Mouse (Mus musculus) gastrocnemius, adult 2 months (tissue): ENCODE data around the gene Gm43302. TPM values are rescaled to one million over a fixed set of nuclear protein-coding genes. Genes with fewer than 3 reads are reported as not detected.
"Not testable (repeated sequence)": the region's sequence is repeated elsewhere in the genome, so short reads cannot be mapped to it uniquely, and the experiment has no call there.

Source experiments
- DNase-seq: peaks from one replicate; pipeline ENCODE4 v3.0.0; 2022
- H3K27ac ChIP-seq: fragments of 200-600 bp; 2 replicates; pipeline ENCODE4 v1.8.1; 2022; ENCODE audit warnings: mild to moderate bottlenecking
- H3K4me3 ChIP-seq: fragments of 200-600 bp; 2 replicates; pipeline ENCODE4 v1.8.1; 2022; ENCODE audit warnings: mild to moderate bottlenecking, moderate library complexity
- CTCF ChIP-seq: fragments of 200-600 bp; IDR thresholded peaks from 2 replicates; pipeline ENCODE4 v1.8.1; 2022; ENCODE audit warnings: antibody characterized with exemption, mild to moderate bottlenecking, moderate library complexity
- intact Hi-C: fragments of 180-260 bp; cut with DNase I; formaldehyde crosslinking; loops from one replicate; pipeline ENCODE4 v1.15.1; 2025
- total RNA-seq, 2 experiments: library from RNA; stranded (reverse); gene quantifications; 2 replicates each; pipeline ENCODE4 v1.2.3; 2021

Gene Gm43302
- total RNA-seq, 2 experiments from 2014 or later, result 0.08 to 0.89 TPM

DNA sequence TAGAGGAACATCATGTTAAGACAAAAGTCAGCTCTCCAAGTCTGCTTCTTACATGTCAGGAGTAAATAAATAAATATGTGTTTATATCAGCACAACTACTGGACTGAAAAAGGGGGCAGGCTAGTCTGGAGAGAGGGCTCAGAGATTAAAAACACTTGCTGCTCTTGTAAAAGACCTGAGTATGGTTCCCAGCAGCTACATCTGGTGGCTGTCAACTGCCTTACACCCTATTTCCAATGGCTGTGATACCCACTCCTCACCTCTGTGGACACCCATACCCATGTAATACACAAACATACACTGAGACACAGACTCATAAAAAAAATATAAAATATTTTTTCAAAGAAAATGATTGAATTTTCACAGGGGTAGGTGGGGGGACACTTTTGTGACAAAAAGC lies 41.0 kb downstream of the Gm43302 start:
- no peak overlapping the region for H3K27ac ChIP-seq
- H3K4me3 ChIP-seq, result no peak overlapping the region
- TF ChIP-seq CTCF, result no peak; the same call in 1 of the 2 replicates
- no peak for DNase-seq
- intact Hi-C loops, result no loop called here

DNA sequence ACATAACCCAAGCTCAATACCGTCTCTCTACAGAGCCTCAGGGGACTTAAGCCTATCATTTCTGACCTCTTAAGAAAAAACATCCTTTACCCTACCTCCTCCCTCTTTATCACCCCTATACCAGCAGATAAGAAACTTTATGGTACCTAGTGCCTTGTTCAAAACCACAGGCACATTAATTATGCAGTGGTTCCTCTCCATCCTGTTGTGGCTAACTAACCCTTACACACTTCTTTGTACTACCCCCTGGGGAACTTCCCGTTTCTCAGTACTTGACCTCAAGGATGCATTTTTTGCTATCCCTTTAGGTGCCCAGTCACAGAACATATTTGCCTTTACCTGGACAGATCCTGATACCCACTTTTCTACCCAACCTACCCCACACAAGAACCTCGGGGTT lies 48.8 kb downstream of the Gm43302 start:
- intact Hi-C loops, H3K4me3 ChIP-seq, H3K27ac ChIP-seq, DNase-seq: not testable (repeated sequence)

DNA sequence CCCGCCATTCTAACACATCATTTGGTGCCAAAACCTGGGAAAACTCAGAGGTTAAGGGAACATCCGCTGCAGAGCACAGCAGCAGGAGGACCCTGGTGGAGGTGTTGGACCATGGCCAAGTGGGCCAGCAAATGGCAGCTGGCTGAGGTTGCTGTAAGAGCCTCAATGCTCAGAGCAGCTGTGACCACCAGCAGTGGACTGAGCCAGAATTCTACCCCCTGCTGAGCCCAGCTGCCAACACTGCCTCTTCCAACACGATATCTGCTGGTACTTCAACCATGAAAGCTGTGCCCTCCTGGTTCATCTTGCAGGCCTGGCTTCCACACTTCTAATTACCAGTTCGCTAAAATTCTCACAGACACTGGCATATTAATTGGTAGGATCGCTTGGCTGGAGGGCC lies 52.5 kb downstream of the Gm43302 start:
- intact Hi-C loops, H3K27ac ChIP-seq, DNase-seq, H3K4me3 ChIP-seq: not testable (repeated sequence)

DNA sequence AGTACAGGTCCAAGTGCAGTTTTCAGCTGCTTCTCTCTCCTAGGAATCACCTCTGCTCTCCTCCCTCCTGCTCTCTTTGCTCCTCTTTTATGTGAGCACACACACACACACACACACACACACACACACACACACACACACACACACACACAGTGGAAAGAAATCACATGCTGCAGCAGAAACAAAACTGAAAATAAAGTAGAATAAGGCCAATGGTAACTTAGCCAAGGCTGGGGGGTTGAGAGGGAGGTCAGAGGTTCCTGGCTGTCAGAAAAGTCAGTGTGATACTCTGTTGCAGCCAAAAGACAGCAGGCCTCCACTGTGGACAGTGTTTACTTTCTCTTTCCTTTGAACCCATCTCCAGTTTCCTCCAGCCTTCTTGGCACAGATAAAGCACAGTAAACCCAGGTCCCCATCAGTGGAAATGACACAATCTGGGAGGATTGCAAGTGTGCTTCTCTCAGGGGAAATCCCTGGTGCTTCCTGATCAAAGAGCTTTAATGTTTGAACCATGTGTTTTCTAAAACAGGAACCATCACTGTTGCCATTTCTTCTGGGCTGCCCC lies 53.9 kb downstream of the Gm43302 start, which contains the start of gene Gbp10:
TSS of gene Gbp10 (minus strand) at position 51 of the 565 bp plus-strand sequence.
- H3K27ac ChIP-seq, H3K4me3 ChIP-seq, intact Hi-C loops: not testable (repeated sequence)
- peak; percentile 17 for DNase-seq

DNA sequence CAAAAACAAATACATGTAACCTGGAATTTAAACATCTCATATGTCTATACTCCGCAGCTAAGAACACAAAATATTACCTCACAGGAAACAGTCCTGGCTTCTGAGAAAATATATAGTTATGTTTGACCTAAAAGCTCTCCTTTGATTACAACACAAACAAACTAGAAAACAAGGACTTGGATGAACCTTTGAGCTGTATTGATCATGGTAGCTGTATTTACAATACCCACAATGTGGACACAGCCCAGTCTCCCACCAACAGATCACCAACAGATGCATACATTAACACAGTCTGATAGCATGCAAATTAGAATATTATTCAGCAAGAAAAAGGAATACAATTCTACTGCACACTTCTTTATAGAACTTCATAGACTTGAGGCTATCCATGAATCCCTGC lies 55.1 kb downstream of the Gm43302 start:
- DNase-seq, H3K4me3 ChIP-seq, H3K27ac ChIP-seq, intact Hi-C loops: not testable (repeated sequence)

DNA sequence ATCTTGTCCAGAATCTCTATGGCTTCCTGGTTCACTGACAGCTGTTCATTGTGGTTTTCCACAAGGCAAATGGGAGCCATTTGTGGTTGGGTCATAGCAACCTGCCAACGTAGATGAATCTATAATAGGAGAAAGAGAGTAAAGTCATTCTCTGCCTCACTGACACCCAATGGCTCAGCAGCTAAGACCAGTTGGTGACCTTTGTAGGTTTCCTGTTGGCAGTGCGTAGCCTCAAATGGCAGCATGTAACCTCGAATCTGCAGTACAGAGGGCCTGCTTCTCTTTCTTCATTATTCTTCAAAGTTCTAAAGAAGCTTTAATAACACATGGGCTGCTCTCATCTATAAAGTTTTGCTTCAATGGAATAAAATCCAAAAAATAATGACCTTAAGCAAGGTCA lies 57.5 kb downstream of the Gm43302 start:
- DNase-seq, H3K4me3 ChIP-seq, H3K27ac ChIP-seq, intact Hi-C loops: not testable (repeated sequence)

DNA sequence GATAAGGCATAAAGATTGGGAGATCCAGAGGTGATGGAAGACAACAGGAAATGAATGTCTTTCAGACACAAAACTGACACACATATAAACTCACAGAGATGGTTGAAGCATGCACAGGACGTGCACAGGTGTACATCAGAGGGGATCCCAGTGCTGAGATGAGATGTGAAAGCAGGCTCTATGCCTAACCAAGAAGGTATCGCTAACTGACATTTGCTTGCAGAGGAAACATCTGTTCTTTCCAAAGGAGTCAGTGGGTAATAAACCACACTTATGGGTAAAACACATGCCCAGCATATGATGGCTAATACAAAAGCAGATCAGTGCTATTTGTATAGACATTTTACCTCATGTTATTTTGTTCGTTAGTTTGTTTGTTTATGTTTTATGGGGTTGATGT lies 84.5 kb downstream of the Gm43302 start:
- H3K4me3 ChIP-seq, intact Hi-C loops, H3K27ac ChIP-seq, DNase-seq: not testable (repeated sequence)

DNA sequence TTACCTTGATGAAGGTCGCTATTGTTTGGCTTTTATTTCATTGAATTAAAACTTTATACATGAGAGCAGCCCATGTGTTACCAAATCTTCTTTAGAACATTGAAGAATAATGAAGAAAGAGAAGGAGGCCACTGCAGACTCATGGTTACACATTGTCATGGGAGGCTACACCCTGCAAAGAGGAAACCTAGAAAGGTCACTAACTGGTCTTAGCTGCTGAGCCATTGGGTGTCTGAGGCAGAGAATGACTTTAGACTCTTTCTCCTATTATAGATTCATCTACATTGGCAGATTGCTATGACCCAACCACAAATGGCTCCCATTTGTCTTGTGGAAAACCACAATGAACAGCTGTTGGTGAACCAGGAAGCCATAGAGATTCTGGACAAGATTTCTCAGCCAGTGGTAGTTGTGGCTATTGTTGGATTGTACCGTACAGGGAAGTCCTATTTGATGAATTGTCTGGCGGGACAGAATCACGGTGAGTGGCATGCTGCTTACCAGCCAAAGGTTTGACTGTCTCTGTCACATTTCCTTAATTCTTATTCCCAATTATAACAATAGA lies 92.6 kb downstream of the Gm43302 start:
- intact Hi-C loops, DNase-seq: not testable (repeated sequence)

DNA sequence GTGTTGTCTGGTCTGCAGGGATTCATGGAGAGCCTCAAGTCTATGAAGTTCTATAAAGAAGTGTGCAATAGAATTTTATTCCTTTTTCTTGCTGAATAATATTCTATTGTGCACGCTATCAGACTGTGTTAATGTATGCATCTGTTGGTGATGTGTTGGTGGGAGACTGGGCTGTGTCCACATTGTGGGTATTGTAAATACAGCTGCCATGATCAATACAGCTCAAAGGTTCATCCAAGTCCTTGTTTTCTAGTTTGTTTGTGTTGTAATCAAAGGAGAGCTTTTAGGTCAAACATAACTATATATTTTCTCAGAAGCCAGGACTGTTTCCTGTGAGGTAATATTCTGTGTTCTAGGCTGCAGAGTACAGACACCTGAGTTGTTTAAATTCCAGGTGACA lies 94.3 kb downstream of the Gm43302 start:
- H3K27ac ChIP-seq, H3K4me3 ChIP-seq, intact Hi-C loops, DNase-seq: not testable (repeated sequence)

More for the DNA sequence above, 92.6 kb downstream of the Gm43302 start:
- not testable (repeated sequence) for H3K27ac ChIP-seq, H3K4me3 ChIP-seq

DNA sequence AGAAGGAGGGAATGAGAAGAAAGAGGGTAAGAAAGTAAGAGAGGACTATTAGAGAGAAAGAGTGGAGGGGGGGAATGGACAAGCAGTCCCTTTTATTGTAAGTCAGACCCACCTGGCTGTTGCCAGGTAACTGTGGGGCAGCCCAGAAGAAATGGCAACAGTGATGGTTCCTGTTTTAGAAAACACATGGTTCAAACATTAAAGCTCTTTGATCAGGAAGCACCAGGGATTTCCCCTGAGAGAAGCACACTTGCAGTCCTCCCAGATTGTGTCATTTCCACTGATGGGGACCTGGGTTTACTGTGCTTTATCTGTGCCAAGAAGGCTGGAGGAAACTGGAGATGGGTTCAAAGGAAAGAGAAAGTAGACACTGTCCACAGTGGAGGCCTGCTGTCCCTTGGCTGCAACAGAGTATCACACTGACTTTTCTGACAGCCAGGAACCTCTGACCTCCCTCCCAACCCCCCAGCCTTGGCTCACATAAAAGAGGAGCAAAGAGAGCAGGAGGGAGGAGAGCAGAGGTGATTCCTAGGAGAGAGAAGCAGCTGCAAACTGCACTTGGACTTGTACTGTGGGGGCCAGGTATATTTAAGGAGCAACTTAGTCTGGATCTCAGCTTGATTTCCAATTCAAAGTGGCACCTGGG lies 95.5 kb downstream of the Gm43302 start:
- intact Hi-C loops, H3K4me3 ChIP-seq: not testable (repeated sequence)
- DNase-seq, result peak; percentile 43
- peak overlapping the region; percentile 24; the same call in 1 of the 2 replicates for H3K27ac ChIP-seq

DNA sequence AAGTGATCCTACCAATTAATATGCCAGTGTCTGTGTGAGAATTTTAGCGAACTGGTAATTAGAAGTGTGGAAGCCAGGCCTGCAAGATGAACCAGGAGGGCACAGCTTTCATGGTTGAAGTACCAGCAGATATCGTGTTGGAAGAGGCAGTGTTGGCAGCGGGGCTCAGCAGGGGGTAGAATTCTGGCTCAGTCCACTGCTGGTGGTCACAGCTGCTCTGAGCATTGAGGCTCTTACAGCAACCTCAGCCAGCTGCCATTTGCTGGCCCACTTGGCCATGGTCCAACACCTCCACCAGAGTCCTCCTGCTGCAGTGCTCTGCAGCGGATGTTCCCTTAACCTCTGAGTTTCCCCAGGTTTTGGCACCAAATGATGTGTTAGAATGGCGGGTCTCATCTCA lies 97.2 kb downstream of the Gm43302 start:
- H3K4me3 ChIP-seq, H3K27ac ChIP-seq, DNase-seq, intact Hi-C loops: not testable (repeated sequence)

DNA sequence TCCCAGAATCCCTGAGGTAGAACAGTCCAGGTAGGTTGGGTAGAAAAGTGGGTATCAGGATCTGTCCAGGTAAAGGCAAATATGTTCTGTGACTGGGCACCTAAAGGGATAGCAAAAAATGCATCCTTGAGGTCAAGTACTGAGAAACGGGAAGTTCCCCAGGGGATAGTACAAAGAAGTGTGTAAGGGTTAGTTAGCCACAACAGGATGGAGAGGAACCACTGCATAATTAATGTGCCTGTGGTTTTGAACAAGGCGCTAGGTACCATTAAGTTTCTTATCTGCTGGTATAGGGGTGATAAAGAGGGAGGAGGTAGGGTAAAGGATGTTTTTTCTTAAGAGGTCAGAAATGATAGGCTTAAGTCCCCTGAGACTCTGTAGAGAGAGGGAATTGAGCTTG lies 101.0 kb downstream of the Gm43302 start:
- H3K4me3 ChIP-seq, H3K27ac ChIP-seq, DNase-seq, intact Hi-C loops: not testable (repeated sequence)

DNA sequence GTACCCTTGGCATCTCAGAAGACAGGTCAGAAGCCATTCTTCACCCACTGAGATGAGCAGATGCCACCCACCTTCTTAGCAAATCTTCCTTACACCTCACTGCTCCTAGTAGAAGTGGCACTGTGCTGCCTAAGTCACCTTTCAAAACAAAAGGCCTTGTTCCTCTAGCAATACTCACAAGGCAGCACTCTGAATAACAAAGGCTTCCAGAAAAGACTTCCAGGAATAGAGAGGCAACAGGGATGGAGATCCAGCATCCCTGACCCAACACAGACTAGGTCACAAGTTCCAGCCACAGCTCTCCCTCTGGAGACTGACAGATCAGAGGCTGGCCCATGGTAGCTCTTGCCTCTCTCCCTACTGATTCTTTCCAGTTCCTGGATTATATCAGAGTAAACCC lies 112.0 kb downstream of the Gm43302 start:
- intact Hi-C loops, result no loop called here
- TF ChIP-seq CTCF, result no peak
- Histone ChIP-seq H3K4me3 (no peak overlapping the region), H3K27ac (no peak overlapping the region)
- DNase-seq, result no peak

Other genes with a start within 250 kb of the Gm43302 start
- gene Gbp9, start 154.2 kb downstream of the Gm43302 start, total RNA-seq, result 1 to 10 TPM; 2.4 to 2.8 TPM
- gene Gbp8, start 154.2 kb downstream of the Gm43302 start, total RNA-seq, result not detected
- gene Gbp4, start 154.1 kb downstream of the Gm43302 start, total RNA-seq, result 1 to 10 TPM; 1.2 to 2.7 TPM
- 1 to 10 TPM in 1 of 2 experiments, under 1 TPM in 1; 0.84 to 1.8 TPM for gene Gbp10, start 54.2 kb downstream of the Gm43302 start, total RNA-seq
- gene Gbp6, start within 50 bp of the Gm43302 start, total RNA-seq, result 1 to 10 TPM; 3.8 to 4.1 TPM
- 1 to 10 TPM; 1.4 to 2.1 TPM for gene Lrrc8b, start 122.1 kb upstream of the Gm43302 start, total RNA-seq
- gene Lrrc8c, start 225.7 kb upstream of the Gm43302 start, total RNA-seq, result 10 to 100 TPM in 1 of 2 experiments, 1 to 10 TPM in 1; 8.1 to 17.0 TPM